Mouse (Mus musculus) stomach, postnatal 0 days (tissue): ENCODE measurements around the gene Mapk12. TPM values are rescaled to one million over a fixed set of nuclear protein-coding genes. Genes with fewer than 3 reads are reported as not detected.

Experiments
- ATAC-seq: fragments of 200-750 bp; cut with Nextera tagmentation; 2 replicates; pipeline ENCODE4 v1.8.0; 2017; ENCODE audit not compliant: low FRiP score, low TSS enrichment
- DNase-seq: peaks from one replicate; pipeline ENCODE4 v3.0.0-alpha.2; 2016; ENCODE audit warnings: low spot score
- H3K27ac ChIP-seq: fragments of 300-500 bp; sonication (generic); replicated peaks from 2 replicates; pipeline ENCODE4 v1.5.1; 2014; ENCODE audit warnings: mild to moderate bottlenecking, control low read depth
- H3K27me3 ChIP-seq: fragments of 300-500 bp; sonication (generic); 2 replicates; pipeline ENCODE4 v1.6.1; 2014; ENCODE audit warnings: low read length; ENCODE audit not compliant: control insufficient read depth, insufficient read depth
- H3K36me3 ChIP-seq: fragments of 300-500 bp; sonication (generic); 2 replicates; pipeline ENCODE4 v1.6.1; 2014; ENCODE audit warnings: low read length, mixed read lengths; ENCODE audit not compliant: control insufficient read depth, insufficient read depth
- H3K4me1 ChIP-seq: fragments of 300-500 bp; sonication (generic); replicated peaks from 2 replicates; pipeline ENCODE4 v1.6.1; 2014; ENCODE audit warnings: antibody characterized with exemption; ENCODE audit not compliant: control insufficient read depth, insufficient read depth
- H3K4me2 ChIP-seq: fragments of 300-500 bp; sonication (generic); replicated peaks from 2 replicates; pipeline ENCODE4 v1.6.1; 2014; ENCODE audit warnings: low read depth, mild to moderate bottlenecking, control low read depth, moderate library complexity
- H3K4me3 ChIP-seq: fragments of 300-500 bp; sonication (generic); 2 replicates; pipeline ENCODE4 v1.5.1; 2014; ENCODE audit warnings: low read depth, low read length, control low read depth
- H3K9ac ChIP-seq: fragments of 300-500 bp; sonication (generic); 2 replicates; pipeline ENCODE4 v1.6.1; 2014; ENCODE audit warnings: mild to moderate bottlenecking, low read length, control low read depth, mixed read lengths
- H3K9me3 ChIP-seq: fragments of 300-500 bp; sonication (generic); 2 replicates; pipeline ENCODE4 v1.6.1; 2016; ENCODE audit warnings: low read length; ENCODE audit not compliant: control insufficient read depth
- CTCF ChIP-seq: IDR thresholded peaks from 2 replicates; pipeline ENCODE4 v1.5.1; 2016; ENCODE audit warnings: antibody characterized with exemption, low read depth, mild to moderate bottlenecking, moderate library complexity
- EP300 ChIP-seq: optimal IDR thresholded peaks from 2 replicates; pipeline ENCODE3; 2016; ENCODE audit warnings: antibody characterized with exemption
- WGBS: fragments of 180-500 bp; shearing (Covaris S2); extraction: QIAGEN DNeasy Blood & Tissue Kit; methylation state at CpG from one replicate; pipeline ENCODE4 v1.1.7; 2014; 5-methylcytosine and 5-hydroxymethylcytosine counted together
- polyA plus RNA-seq: library from polyadenylated mRNA; unstranded; fragments of >200 nt; fragmentation: Nextera tagmentation; extraction: Ambion mirVana; gene quantifications from 2 replicates; pipeline ENCODE4 v1.2.1, GENCODE M21; 2015

Mapk12 gene
- polyA plus RNA-seq, 1 experiment from 2014 or later: 3.2 TPM

DNA sequence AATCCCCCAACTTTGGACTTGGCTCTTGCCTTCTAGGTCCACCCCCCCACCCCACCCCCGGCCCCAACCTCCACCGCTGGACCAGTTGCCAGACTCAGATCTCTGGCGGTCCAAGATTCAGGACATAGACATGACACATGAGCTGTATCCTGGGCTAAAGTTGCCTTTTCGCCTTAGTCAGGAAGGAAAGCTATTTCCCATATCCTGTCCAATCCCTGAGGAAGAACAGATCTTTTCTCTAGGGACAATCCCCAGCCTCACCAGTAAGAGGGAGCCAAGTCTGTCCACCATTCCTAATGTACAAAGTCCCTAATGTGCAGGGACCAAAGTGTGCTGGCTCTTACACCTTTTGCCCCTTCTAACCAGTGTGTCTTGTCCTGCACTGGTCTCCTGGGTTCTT is 1.4 kb upstream of the Mapk12 start:
- Histone ChIP-seq H3K4me3 (no peak overlapping the region), H3K27ac (no peak overlapping the region), H3K9me3 (no peaks in the 10 kb centered on the region)

DNA sequence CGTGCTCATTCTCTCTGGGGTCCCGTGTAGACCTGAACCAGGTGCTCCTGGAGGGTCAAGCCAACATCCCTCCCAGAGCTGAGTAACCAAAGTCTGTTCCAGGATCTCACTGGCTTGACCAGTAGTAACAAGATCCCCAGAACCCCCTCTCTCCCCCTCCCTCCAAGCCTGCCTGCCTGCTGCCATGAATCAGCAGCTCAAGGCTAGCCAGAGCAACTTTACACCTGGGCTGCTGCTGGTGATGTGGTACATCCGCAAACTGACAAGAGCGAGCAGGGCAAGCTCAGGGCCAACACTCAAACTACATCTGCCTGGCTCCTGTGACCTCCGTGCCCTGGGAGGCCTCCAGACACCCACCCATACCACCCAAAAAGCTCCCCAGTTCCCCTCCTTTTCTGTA is 940 bp upstream of the Mapk12 start:
- no peak for ATAC-seq
- Histone ChIP-seq H3K27me3 (peaks cover 5% of the 10 kb centered on the region), H3K4me2 (no peak overlapping the region), H3K4me3 (no peak overlapping the region), H3K9me3 (no peaks in the 10 kb centered on the region), H3K4me1 (no peaks in the 10 kb centered on the region), H3K9ac (no peak overlapping the region), H3K27ac (no peak overlapping the region), H3K36me3 (no peaks in the 10 kb centered on the region)
- no peak for DNase-seq
- TF ChIP-seq EP300 (no peak), CTCF (no peak)
- 23% methylated on average over 5 of the region's 5 CpGs for WGBS

More for the DNA sequence above, 1.4 kb upstream of the Mapk12 start:
- H3K36me3 ChIP-seq: no peaks in the 10 kb centered on the region
- H3K4me2 ChIP-seq: no peak overlapping the region
- DNase-seq (no peak), ATAC-seq (no peak)
- H3K27me3 ChIP-seq: peaks cover 5% of the 10 kb centered on the region
- TF ChIP-seq EP300 (no peak), CTCF (no peak)
- no peaks in the 10 kb centered on the region for H3K4me1 ChIP-seq
- no peak overlapping the region for H3K9ac ChIP-seq
- WGBS: 54% methylated on average over 4 of the region's 4 CpGs

DNA sequence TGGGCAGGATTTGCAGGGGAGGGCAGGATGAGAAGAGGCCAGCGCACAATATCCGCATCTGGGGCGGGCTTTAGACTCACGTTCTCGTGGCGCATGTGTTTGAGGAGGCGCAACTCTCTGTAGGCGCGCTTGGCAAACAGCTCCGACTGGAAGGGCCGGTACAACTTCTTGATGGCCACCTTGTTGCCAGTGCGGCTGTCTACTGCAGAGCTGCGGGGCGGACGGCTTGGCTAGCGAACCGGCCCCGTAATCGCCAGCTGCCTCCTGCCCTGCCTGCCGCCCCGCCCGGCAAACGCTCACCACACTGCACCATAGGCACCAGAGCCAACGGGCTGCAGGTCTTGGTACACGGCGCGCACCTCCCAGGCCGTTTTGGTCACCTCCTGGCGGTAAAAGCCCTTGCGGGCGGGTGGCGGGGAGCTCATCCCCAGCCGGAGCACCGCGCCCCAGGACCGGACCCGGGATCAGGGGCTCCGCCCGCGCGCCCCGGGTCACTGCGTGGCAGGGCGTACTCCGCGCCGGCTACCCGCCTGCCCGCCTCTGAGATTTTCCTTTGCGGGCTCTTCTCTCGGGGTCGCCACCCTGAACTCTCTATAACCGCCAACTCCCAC is 350 bp downstream of the Mapk12 start:
- peak; percentile 11 for TF ChIP-seq EP300
- TF ChIP-seq CTCF: no peak
- Histone ChIP-seq H3K4me3 (peak overlapping the region; percentile 53), H3K27me3 (peaks cover 5% of the 10 kb centered on the region), H3K4me1 (no peaks in the 10 kb centered on the region), H3K9me3 (no peaks in the 10 kb centered on the region), H3K27ac (peak overlapping the region; percentile 35; the same call in 1 of the 2 replicates), H3K4me2 (peak overlapping the region; percentile 85), H3K36me3 (no peaks in the 10 kb centered on the region), H3K9ac (peak overlapping the region; percentile 61)
- DNase-seq: peak; percentile 70
- peak; percentile 45; the same call in 1 of the 2 replicates for ATAC-seq
- WGBS: under 1% methylated on average over 53 of the region's 53 CpGs

DNA sequence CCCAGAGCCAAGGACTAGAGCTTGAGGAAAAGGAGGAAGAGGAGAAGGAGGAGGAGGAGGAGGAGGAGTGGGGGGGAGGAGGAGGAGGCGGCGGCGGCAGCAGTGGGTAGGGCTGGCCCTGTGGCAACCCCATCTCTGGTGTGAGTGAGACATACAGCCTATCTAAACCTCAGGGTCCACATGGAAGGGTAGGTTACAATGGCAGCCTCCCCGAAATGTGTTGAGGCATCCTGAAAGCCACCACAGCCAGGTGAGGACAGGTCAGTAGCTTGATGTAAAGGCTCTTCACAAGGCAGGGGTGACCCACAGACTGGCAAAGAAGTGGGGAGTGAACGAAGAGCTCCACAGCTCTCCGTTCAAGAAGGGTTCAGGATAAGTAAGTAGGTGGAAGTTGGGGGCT is 2.0 kb downstream of the Mapk12 start:
- no peak for DNase-seq
- ATAC-seq: no peak
- H3K4me3 ChIP-seq: no peak overlapping the region
- no peak overlapping the region for H3K9ac ChIP-seq
- H3K9me3 ChIP-seq: no peaks in the 10 kb centered on the region
- 90% methylated on average over 6 of the region's 6 CpGs for WGBS
- TF ChIP-seq EP300: no peak
- TF ChIP-seq CTCF: no peak
- no peaks in the 10 kb centered on the region for H3K4me1 ChIP-seq
- H3K27me3 ChIP-seq: peaks cover 5% of the 10 kb centered on the region
- H3K4me2 ChIP-seq: no peak overlapping the region
- no peaks in the 10 kb centered on the region for H3K36me3 ChIP-seq
- H3K27ac ChIP-seq: no peak overlapping the region

DNA sequence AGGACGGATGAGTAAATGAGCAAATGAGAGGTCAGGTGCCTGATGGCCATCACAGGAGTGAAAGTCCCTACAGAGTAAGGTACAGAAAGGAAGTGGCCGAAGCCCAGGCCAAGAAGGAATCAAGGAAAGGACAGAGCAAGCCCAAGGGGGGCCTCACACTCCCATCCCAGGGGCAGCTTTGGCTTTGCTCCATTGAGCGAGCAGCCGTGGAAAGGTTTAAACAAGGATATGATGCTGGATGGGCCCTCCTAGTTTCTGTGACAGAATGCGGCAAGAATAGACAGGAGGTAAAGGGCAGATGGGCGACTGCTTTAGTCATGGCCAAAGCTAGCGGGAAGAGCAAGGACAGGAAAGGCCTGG is 2.5 kb downstream of the Mapk12 start:
- Histone ChIP-seq H3K4me3 (no peak overlapping the region), H3K27ac (no peak overlapping the region), H3K9ac (no peak overlapping the region), H3K9me3 (no peaks in the 10 kb centered on the region), H3K4me1 (no peaks in the 10 kb centered on the region), H3K4me2 (no peak overlapping the region), H3K36me3 (no peaks in the 10 kb centered on the region), H3K27me3 (peaks cover 5% of the 10 kb centered on the region)
- no peak for DNase-seq
- 82% methylated on average over 7 of the region's 7 CpGs for WGBS
- no peak for ATAC-seq
- TF ChIP-seq EP300 (no peak), CTCF (no peak)

DNA sequence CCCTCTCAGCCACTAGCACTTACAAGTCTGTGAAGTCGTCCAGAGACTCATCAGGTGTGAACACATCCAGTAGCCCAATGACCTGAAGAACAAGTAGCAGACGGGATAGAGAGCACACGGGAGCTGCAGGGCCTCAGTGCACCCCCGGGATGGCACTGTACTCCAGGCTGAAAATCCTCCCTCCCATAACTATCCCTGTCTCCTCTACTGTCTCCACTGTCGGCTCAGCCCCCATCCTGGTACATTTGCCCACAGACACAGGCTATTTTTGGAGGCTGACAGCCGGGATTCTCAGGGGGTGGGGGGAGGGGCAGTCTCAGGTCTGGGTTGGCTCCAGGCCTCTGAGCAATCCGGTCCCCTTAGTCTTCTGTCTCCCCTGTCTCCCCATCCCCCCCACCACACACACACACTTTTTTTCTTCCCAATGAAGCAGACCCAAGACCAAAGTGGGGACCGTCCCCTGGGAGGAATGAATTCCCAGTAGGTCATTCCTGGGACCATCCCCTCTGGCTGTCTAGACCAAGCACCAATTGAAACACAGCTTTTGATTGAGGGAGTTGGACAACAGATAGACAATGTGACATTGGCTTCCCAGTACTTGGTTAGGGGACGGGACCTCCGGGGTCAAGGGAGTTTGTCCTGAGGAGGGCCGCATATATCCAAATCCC is 3.0 kb downstream of the Mapk12 start:
- 70% methylated on average over 11 of the region's 11 CpGs for WGBS
- ATAC-seq (no peak), DNase-seq (no peak)
- H3K27ac ChIP-seq: no peak overlapping the region
- no peaks in the 10 kb centered on the region for H3K36me3 ChIP-seq
- no peaks in the 10 kb centered on the region for H3K4me1 ChIP-seq
- no peak for TF ChIP-seq EP300
- no peak overlapping the region for H3K9ac ChIP-seq
- H3K9me3 ChIP-seq: no peaks in the 10 kb centered on the region
- H3K27me3 ChIP-seq: peaks cover 5% of the 10 kb centered on the region
- no peak overlapping the region for H3K4me2 ChIP-seq
- no peak overlapping the region for H3K4me3 ChIP-seq
